Mouse (Mus musculus): Measurements from ENCODE around the gene Defb29.

Defb29 gene

GRCm38 (mm10) chr2:152539944-152540710 is at the start of gene Defb29:
Defb29 (minus strand) TSS chr2:152540098.
- no peak for DNase-seq

- DNase-seq, result no peak
Measured at GRCm38 (mm10) chr2:152589021-152589420, 49.1 kb upstream of the Defb29 start.

DNA sequence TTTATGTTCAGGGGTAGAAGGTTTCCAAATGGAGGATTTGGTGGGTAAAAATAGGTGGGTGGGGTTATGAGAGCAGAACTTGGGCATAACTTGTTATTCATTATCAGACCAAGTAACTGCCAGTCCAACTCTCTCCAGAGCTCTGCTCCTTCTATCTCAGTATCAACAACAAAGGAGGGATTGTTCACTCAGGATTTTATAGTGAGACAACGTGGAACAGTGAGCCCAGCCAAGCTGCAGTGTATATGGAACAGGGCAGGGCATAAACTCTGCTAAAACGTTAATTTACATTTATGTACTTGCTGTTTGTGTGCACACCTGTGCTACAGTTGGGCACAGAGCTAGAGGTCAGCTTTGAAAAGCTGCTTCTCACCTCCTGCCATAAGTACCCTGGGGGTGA is 48.6 kb upstream of the Defb29 start:
- DNase-seq, result no peak

- DNase-seq, result no peak
Measured at GRCm38 (mm10) chr2:152586926-152587560, 47.1 kb upstream of the Defb29 start.

GRCm38 (mm10) chr2:152580612-152581011 is 40.7 kb upstream of the Defb29 start:
- no peak for DNase-seq

DNA sequence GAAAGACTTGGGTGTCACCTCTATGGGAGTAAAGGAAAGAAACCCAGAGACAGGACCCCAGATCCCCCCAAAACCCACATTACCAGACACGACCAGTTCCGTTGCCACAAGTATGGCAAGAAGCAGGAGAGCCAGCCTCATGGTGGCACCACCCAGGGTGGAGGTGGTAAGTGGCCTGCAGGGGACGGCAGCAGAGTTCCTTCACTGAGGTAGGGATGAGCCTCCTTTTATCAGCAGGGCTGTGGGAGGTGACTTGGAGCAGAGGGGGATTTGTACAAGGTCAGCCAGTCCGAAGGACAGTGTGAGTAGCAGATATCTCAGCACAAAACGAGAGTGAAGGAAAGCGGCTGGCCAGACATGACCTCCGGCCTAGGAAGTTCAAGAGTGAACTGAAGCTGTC is 40.2 kb upstream of the Defb29 start, which contains the start of gene Defb19:
Gene Defb19 (minus strand): TSS at position 206 of the 400 bp plus-strand sequence.
- no peak for DNase-seq

GRCm38 (mm10) chr2:152573484-152573883 is 33.6 kb upstream of the Defb29 start:
- no peak for DNase-seq

DNA sequence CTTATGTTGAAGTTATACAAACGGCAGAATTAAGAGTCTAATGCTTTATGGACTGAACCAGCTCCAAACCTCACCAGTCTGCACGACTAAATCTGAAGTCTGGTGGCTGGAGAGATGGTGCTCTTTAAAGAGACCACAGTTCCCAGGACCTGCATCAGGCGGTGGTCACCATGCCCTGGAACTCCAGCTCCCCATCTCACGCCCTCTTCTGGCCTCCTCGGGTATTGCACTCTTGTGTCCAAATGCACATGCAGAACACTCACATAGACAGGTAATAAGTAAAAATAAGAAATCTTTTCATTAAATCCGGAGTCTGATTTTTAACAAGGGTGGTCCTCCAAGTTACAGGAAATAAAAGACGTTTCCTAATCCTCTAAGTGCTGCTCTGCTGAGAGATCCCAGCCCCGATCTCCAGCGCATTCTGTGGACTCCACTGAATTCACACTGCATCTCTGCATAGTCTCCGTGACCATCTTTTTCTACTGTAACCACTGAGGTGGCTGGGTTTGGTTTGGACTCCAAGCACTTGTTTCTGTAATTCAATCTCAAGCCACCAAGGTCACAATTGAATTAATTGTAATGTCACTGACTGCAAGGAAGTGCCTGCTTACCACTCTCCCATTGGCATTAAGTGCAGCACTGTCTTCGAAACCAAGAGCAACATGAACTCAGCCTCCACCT is 32.4 kb upstream of the Defb29 start, which contains the start of gene Defb21:
Gene Defb21 (plus strand): TSS at position 631 of the 681 bp plus-strand sequence.
- DNase-seq, result no peak

DNA sequence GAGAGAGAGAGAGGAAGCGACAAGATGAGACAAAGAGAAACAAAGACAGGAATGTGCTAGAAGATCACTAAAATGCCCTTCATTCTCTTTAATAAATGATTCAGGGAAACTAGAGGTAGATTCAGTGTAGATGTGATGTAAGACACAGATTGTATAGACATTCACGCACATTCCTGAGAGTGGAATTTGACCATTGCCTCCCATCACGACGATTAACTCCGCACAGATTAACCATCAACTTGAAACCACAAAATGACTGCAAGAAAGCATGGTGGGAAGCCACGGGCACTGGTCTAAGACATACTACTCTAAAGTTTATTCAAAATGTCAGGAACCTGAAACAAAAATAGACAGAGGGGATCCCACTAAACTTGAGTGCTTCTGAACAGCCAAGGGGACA is 30.4 kb upstream of the Defb29 start:
- no peak for DNase-seq

- DNase-seq, result no peak
Measured at GRCm38 (mm10) chr2:152569881-152570280, 30.0 kb upstream of the Defb29 start.

GRCm38 (mm10) chr2:152569038-152569437 is 29.1 kb upstream of the Defb29 start, which contains the start of gene Gm17416:
Gm17416 (plus strand) TSS chr2:152569338.
- no peak for DNase-seq

DNA sequence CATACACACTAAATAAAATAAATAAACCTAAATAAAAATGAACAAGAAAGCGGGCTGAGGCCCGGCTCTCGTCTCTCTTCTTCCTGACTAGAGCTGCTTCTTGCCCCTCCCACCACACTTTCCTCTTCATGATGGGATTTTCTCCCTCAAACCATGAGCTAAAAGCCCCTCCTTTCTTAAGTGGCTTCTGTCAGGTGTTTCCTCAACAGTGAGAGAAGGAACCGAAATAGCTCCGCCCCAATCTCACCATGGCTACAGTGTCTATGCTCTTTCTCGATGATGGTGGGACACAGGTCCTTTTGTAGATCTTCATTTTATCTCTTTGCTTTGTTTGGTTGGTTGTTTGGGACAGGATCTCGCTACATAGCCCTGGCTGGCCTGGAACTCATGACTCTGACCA is 16.8 kb upstream of the Defb29 start:
- DNase-seq, result no peak

DNA sequence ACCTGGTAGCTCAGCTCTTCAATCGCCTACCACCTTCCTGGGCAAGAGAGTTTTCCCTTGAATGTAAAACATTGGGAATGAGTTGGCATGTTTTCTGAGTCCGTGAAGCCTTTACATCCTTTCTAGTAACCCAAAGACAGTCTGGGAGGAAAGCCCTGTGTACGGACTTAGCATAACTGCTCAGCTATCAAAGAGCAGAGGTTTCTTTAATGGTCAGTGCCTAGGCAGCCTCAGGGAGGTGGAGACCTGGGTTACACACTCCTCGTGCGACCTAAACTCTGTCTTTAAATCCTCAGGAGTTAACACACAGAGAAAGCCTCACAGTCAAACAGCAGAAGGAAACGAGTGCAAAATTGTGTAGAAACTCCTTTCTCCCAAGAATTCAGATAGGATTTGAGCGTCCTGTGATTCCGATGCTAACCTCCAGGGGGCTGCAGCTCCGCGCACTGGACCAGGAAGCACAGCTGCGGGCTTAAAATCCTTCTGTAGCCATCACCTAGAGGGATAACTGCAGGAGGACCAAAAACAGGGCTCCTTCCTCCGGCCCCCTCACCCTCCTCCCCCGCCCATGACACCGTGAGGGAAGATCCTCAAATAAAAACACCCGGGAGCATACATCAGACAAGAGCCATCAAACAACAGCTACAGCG is 14.0 kb upstream of the Defb29 start:
- peak; percentile 53 to 57 for DNase-seq

DNA sequence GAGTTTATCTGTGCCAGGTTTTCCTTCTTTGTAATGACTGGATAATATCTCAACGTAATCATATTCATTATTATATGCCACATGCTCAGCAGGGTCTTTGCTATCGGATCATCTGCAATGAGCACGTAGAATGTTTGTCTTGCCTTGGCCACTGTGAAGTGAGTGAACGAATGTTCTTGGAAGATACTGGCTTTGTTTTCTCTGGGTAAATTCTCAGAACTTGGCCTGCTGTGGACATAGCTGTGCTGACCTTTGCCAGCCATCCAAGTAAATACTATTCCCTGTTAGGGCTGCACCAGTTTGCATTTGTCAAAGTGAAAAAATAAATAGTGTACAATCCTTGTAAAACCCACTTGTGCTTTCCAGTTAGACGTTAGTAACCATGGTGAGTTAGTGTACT is 8.2 kb upstream of the Defb29 start:
- no peak for DNase-seq

- peak; percentile 11 to 17 for DNase-seq
Measured at GRCm38 (mm10) chr2:152544691-152545090, 4.8 kb upstream of the Defb29 start.

DNA sequence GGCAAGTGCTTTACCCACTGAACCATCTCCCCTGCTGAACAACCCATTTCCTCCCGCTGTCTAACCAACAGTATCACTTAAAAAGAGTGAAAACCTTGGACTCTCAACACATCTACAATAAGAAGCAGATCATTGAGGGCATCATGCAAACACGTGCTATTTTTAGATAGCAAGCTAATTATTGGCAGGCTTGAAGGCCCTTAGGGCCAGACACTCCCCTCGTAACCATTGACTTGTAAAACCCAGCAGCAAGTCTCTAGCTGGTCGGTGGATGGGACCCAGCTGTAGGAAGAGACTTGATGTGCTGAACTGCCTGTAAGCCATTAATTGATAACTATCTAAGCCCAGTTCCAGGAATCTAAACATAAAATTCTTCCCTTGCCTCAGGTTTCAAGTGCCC is 3.6 kb upstream of the Defb29 start:
- no peak for DNase-seq

- no peak for DNase-seq
Measured at GRCm38 (mm10) chr2:152542897-152543296, 3.0 kb upstream of the Defb29 start.

DNA sequence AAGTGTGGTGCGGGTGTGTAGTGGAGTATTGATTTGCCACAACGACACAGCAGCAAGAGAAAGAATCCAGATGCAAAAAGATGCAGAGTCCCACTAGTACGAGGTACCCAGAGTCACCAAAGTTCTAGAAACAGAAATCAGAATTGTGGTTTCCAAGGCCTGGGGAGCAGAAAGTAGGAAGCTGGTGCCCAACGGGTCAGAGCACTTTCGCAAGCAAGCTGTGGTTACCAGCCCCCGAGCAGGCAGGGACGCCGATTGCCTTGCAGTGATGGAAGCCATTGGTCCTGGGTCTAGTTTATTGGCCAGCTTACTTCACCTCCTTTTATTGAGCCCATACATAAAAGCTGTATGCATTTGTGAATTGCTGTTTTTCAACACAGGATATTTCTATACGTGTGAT is 2.1 kb upstream of the Defb29 start:
- DNase-seq, result no peak

DNA sequence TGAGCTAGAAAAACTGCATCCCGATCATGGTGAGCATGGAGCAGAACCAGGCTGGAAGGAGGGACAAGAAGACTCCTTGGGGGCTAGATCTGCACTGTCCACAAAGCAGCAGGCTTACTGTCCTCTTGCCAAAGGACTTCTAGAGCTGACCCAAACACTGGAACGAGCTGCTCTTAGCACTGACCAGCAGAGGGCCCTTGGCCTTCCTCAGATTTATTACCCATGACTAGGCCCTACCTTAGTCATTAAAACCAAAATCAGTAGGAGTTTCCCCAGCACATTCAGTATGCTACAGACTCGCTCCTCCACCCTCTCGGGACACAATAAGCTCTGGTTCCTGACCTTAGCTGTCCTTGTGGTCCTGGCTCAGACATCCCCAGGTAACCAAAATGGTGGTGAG is 21.9 kb downstream of the Defb29 start, which contains the start of gene Defb28:
Gene Defb28 (plus strand): TSS at position 275 of the 400 bp plus-strand sequence.
- no peak for DNase-seq

- no peak for DNase-seq
Measured at GRCm38 (mm10) chr2:152516084-152516483, 23.8 kb downstream of the Defb29 start.

DNA sequence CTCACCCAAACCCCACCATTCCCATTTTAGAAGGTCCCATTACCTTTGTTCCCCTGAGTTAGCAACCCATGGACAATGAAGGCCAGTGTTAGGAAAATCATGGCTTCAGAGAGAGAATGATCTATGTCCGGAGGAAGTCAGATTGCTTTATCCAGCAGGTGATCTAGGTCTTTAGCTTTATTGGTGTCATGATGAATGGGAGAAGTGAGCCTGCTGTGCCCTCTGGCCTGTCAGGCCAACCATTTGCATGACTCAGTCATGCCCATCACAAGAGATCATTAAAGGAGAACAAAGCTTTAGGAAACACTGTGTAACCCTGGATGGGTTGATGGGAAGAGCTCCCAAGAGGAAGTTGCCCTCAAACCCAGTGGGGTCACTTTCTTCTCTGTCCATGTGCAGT is 28.3 kb downstream of the Defb29 start, which contains the start of gene Defb26:
Gene Defb26 (minus strand): TSS at position 101 of the 400 bp plus-strand sequence.
- no peak for DNase-seq

- DNase-seq, result no peak
Measured at GRCm38 (mm10) chr2:152503950-152504349, 35.9 kb downstream of the Defb29 start.

DNA sequence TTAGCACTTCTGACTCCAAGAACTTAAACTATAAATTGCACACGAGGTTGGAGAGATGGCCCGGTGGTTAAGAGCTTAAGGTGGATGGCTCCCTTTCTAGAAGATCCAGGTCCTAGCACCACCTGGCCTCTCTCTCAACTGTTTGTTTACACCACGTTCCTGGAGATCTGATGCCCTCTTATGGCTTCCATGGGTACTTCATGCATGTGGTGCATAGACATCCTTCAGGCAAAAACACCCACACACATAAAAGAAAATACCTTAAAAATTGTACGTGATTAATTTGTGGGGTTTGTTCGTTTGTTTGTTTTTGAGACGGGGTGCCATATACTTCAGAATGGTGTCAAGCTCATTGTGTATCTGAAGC is 39.1 kb downstream of the Defb29 start:
- DNase-seq, result no peak
